Mouse (Mus musculus): ENCODE results near the gene Cxcr5. TPM values are rescaled to one million over a fixed set of nuclear protein-coding genes. Genes with fewer than 3 reads are reported as not detected.

The Cxcr5 gene
- 26.2 TPM for total RNA-seq (2023)

DNA sequence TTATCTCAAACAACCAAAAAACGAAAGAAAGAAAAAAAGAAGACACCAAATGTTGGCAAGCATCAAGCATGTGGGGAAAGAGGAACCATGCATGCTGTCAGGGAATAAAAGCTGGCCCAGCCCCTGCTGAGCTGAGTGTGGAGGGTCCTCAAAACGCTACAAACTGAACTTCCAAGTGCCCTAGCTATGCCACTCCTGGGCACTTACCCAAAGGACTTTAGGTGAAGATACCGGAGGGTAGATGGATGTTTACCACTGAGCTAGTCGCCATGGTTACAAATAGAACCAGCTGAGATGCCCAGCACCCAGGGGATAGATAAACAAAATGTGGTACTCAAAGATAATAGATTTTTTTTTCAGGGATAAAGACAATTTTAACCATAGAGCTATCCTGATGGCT, at the start of gene Cxcr5:
TSS of gene Cxcr5 (minus strand) at position 281 of the 400 bp plus-strand sequence.

DNA sequence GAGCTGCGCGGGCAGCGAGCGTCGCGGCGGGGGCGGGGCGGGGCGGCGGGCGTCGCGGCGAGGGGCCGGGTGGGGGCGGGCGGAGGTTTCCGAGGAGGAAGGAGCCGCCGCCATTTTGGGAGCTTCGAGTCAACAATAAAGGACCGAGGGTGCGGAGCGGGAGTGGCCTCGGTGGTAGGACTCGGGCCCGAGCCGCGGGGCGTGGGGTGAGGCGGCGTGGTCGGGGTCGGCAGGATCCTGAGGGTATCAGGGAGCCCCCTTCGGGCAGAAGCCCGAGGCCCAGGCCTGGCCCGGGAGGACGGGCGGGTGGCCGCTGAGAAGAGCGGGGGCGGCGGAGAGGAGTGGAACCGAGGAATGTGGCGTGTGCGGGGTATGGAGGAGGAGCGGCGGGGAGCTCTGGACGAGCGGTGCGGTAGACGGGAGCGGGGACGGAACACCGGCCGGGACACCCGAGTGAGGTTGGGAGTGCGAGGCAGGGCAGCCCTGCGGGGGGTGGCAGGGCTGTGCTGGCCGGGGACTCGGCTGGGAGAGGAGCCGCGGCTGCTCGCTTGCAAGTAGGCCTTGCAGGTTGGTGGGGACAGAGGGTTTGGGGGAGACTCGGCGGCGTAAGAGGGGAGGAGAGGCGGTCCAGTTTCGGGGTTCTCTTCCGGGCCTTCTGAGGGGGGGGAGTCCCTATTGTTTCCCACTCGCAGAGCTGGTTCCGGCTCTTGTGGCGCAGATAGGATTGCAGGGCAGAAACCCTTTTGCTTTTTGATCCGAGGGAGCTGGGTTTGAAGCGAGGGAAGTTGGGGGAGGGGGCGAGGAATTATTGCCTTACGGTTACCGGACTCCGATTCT, 43.3 kb upstream of the Cxcr5 start, which contains the start of gene Ddx6:
TSS of gene Ddx6 (plus strand) at position 114 of the 837 bp plus-strand sequence.

DNA sequence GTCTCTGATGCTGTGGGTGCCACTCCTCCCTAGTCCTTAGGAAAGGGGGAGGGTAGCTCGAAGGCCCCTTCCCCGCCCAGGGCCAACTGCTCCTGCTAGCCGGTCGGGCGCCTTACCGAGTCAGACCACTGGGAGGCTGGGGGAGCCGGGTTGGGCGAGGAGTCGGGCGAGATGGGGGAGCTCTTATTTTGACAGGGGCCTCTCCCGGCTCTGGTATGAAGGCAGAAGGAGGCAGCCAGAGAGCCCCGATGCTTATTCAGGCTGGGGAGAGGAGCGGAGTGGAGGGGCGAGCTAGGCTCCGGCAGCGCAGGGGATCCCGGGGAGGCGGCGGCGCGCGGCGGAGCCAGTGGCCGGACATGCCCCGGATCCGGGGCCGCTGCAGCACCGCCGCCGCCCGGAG, 79.1 kb downstream of the Cxcr5 start, which contains the start of gene Bcl9l:
TSS of gene Bcl9l (plus strand) at position 274 of the 400 bp plus-strand sequence.

Other genes with a start within 250 kb of the Cxcr5 start
- 23.0 TPM for gene C2cd2l, start 241.6 kb downstream of the Cxcr5 start, total RNA-seq (2023)
- gene Dpagt1, start 235.9 kb downstream of the Cxcr5 start, total RNA-seq (2023): 5.8 TPM
- 35.0 TPM for gene H2afx, start 227.2 kb downstream of the Cxcr5 start, total RNA-seq (2023)
- gene Hmbs, start 217.6 kb downstream of the Cxcr5 start, total RNA-seq (2023): 18.1 TPM
- 55.9 TPM for gene Vps11, start 200.2 kb downstream of the Cxcr5 start, total RNA-seq (2023)
- gene Hyou1, start 182.4 kb downstream of the Cxcr5 start, total RNA-seq (2023): 65.5 TPM
- gene Slc37a4, start 165.0 kb downstream of the Cxcr5 start, total RNA-seq (2023): 13.5 TPM
- 2,729 TPM for gene Rps25, start 154.7 kb downstream of the Cxcr5 start, total RNA-seq (2023)
- 52.8 TPM for gene Trappc4, start 154.3 kb downstream of the Cxcr5 start, total RNA-seq (2023)
- 35.9 TPM for gene Ccdc84, start 143.3 kb downstream of the Cxcr5 start, total RNA-seq (2023)
- not detected for gene Foxr1, start 120.7 kb downstream of the Cxcr5 start, total RNA-seq (2023)
- not detected for gene Upk2, start 106.9 kb downstream of the Cxcr5 start, total RNA-seq (2023)
- 159 TPM for gene Bcl9l, start 79.1 kb downstream of the Cxcr5 start, total RNA-seq (2023)
- 258 TPM for gene Ddx6, start 43.0 kb upstream of the Cxcr5 start, total RNA-seq (2023)
- gene Treh, start 111.4 kb upstream of the Cxcr5 start, total RNA-seq (2023): not detected
- 1.8 TPM for gene Phldb1, start 173.3 kb upstream of the Cxcr5 start, total RNA-seq (2023)
- gene Arcn1, start 206.0 kb upstream of the Cxcr5 start, total RNA-seq (2023): 145 TPM
- 61.6 TPM for gene Ift46, start 206.0 kb upstream of the Cxcr5 start, total RNA-seq (2023)
- 1.6 TPM for gene Tmem25, start 237.4 kb upstream of the Cxcr5 start, total RNA-seq (2023)
- 2.9 TPM for gene Ttc36, start 241.2 kb upstream of the Cxcr5 start, total RNA-seq (2023)